Mouse (Mus musculus): ENCODE data around the gene Olfr690. TPM values are rescaled to one million over a fixed set of nuclear protein-coding genes. Genes with fewer than 3 reads are reported as not detected.
"Not testable (repeated sequence)": the region's sequence is repeated elsewhere in the genome, so short reads cannot be mapped to it uniquely, and the experiment has no call there.

Olfr690 gene
- polyA plus RNA-seq, 1 experiment from 2014 or later, result not detected

GRCm38 (mm10) chr7:105361713-105362112 lies 27.8 kb upstream of the Olfr690 start:
- Histone ChIP-seq H3K4me1 (ENCODE audit: control insufficient read depth, insufficient read depth, low read length) (no peaks in the 10 kb centered on the region), H3K27ac (replicated peaks; ENCODE audit: low read depth, low read length) (no peak overlapping the region), H3K4me3 (ENCODE audit: low read depth, low read length) (no peak overlapping the region), H3K9me3 (ENCODE audit: control insufficient read depth, low read length) (no peaks in the 10 kb centered on the region), H3K27me3 (ENCODE audit: control insufficient read depth, insufficient read depth, low read length) (no peaks in the 10 kb centered on the region), H3K36me3 (ENCODE audit: control insufficient read depth, insufficient read depth, low read length) (no peaks in the 10 kb centered on the region), H3K9ac (ENCODE audit: low read length) (no peak overlapping the region), H3K4me2 (ENCODE audit: low read depth, severe bottlenecking) (no peak overlapping the region)
- DNase-seq (ENCODE audit: low spot score), result no peak
- ATAC-seq (ENCODE audit: insufficient number of reproducible peaks, low FRiP score, low TSS enrichment, low read depth), result no peak
- 78% methylated on average over 2 of the region's 2 CpGs for WGBS

- not testable (repeated sequence) for H3K4me2 ChIP-seq (ENCODE audit: low read depth, severe bottlenecking); H3K9ac ChIP-seq (ENCODE audit: low read length); H3K27ac ChIP-seq (replicated peaks; ENCODE audit: low read depth, low read length); H3K9me3 ChIP-seq (ENCODE audit: control insufficient read depth, low read length); DNase-seq (ENCODE audit: low spot score); H3K27me3 ChIP-seq (ENCODE audit: control insufficient read depth, insufficient read depth, low read length); H3K4me1 ChIP-seq (ENCODE audit: control insufficient read depth, insufficient read depth, low read length); H3K4me3 ChIP-seq (ENCODE audit: low read depth, low read length); ATAC-seq (ENCODE audit: insufficient number of reproducible peaks, low FRiP score, low TSS enrichment, low read depth); H3K36me3 ChIP-seq (ENCODE audit: control insufficient read depth, insufficient read depth, low read length)
- 94% methylated on average over 1 of the region's 2 CpGs for WGBS
These were observed 22.6 kb upstream of the Olfr690 start for GRCm38 (mm10) chr7:105356487-105356886.

- H3K4me1 ChIP-seq (ENCODE audit: control insufficient read depth, insufficient read depth, low read length); DNase-seq (ENCODE audit: low spot score): not testable (repeated sequence)
These were observed 22.2 kb upstream of the Olfr690 start for GRCm38 (mm10) chr7:105356064-105356463.

GRCm38 (mm10) chr7:105342752-105343151 lies 8.8 kb upstream of the Olfr690 start:
- ATAC-seq (ENCODE audit: insufficient number of reproducible peaks, low FRiP score, low TSS enrichment, low read depth), result no peak
- Histone ChIP-seq H3K9ac (ENCODE audit: low read length) (no peak overlapping the region), H3K27me3 (ENCODE audit: control insufficient read depth, insufficient read depth, low read length) (no peaks in the 10 kb centered on the region), H3K4me2 (ENCODE audit: low read depth, severe bottlenecking) (no peak overlapping the region), H3K4me3 (ENCODE audit: low read depth, low read length) (no peak overlapping the region), H3K36me3 (ENCODE audit: control insufficient read depth, insufficient read depth, low read length) (no peaks in the 10 kb centered on the region), H3K4me1 (ENCODE audit: control insufficient read depth, insufficient read depth, low read length) (no peaks in the 10 kb centered on the region), H3K27ac (replicated peaks; ENCODE audit: low read depth, low read length) (no peak overlapping the region), H3K9me3 (ENCODE audit: control insufficient read depth, low read length) (no peaks in the 10 kb centered on the region)
- no peak for DNase-seq (ENCODE audit: low spot score)
- WGBS, result 78% methylated on average over 2 of the region's 2 CpGs

More at GRCm38 (mm10) chr7:105356064-105356463, 22.2 kb upstream of the Olfr690 start:
- not testable (repeated sequence) for H3K4me3 ChIP-seq (ENCODE audit: low read depth, low read length); H3K9me3 ChIP-seq (ENCODE audit: control insufficient read depth, low read length); H3K4me2 ChIP-seq (ENCODE audit: low read depth, severe bottlenecking); H3K27me3 ChIP-seq (ENCODE audit: control insufficient read depth, insufficient read depth, low read length); ATAC-seq (ENCODE audit: insufficient number of reproducible peaks, low FRiP score, low TSS enrichment, low read depth); H3K9ac ChIP-seq (ENCODE audit: low read length); H3K36me3 ChIP-seq (ENCODE audit: control insufficient read depth, insufficient read depth, low read length); H3K27ac ChIP-seq (replicated peaks; ENCODE audit: low read depth, low read length)
- WGBS, result no CpG with 5 or more reads among the region's 5 CpGs

- H3K9ac ChIP-seq (ENCODE audit: low read length), result no peak within 1 kb of the TSS
- no peaks in the 10 kb centered on the region for H3K36me3 ChIP-seq (ENCODE audit: control insufficient read depth, insufficient read depth, low read length)
- DNase-seq (ENCODE audit: low spot score), result no peak
- H3K27ac ChIP-seq (replicated peaks; ENCODE audit: low read depth, low read length), result no peak within 1 kb of the TSS
- H3K4me3 ChIP-seq (ENCODE audit: low read depth, low read length), result no peak within 1 kb of the TSS
- 57% methylated on average over 1 of the region's 1 CpGs for WGBS
- no peak for ATAC-seq (ENCODE audit: insufficient number of reproducible peaks, low FRiP score, low TSS enrichment, low read depth)
- no peaks in the 10 kb centered on the region for H3K4me1 ChIP-seq (ENCODE audit: control insufficient read depth, insufficient read depth, low read length)
- no peak within 1 kb of the TSS for H3K4me2 ChIP-seq (ENCODE audit: low read depth, severe bottlenecking)
- H3K9me3 ChIP-seq (ENCODE audit: control insufficient read depth, low read length), result no peaks in the 10 kb centered on the region
- H3K27me3 ChIP-seq (ENCODE audit: control insufficient read depth, insufficient read depth, low read length), result no peaks in the 10 kb centered on the region
These were observed 8.3 kb upstream of the Olfr690 start, which contains the start of gene Olfr691 for GRCm38 (mm10) chr7:105342170-105342569. TSS of gene Olfr691 (minus strand) at chr7:105342270.

- Histone ChIP-seq H3K27me3 (ENCODE audit: control insufficient read depth, insufficient read depth, low read length) (no peaks in the 10 kb centered on the region), H3K4me2 (ENCODE audit: low read depth, severe bottlenecking) (no peak overlapping the region), H3K27ac (replicated peaks; ENCODE audit: low read depth, low read length) (no peak overlapping the region), H3K9me3 (ENCODE audit: control insufficient read depth, low read length) (no peaks in the 10 kb centered on the region), H3K9ac (ENCODE audit: low read length) (no peak overlapping the region), H3K4me1 (ENCODE audit: control insufficient read depth, insufficient read depth, low read length) (no peaks in the 10 kb centered on the region), H3K4me3 (ENCODE audit: low read depth, low read length) (no peak overlapping the region), H3K36me3 (ENCODE audit: control insufficient read depth, insufficient read depth, low read length) (no peaks in the 10 kb centered on the region)
- ATAC-seq (ENCODE audit: insufficient number of reproducible peaks, low FRiP score, low TSS enrichment, low read depth) (no peak), DNase-seq (ENCODE audit: low spot score) (no peak)
- 80% methylated on average over 2 of the region's 2 CpGs for WGBS
These were observed 8.6 kb downstream of the Olfr690 start for GRCm38 (mm10) chr7:105325302-105325701.

- Histone ChIP-seq H3K4me2 (ENCODE audit: low read depth, severe bottlenecking) (no peak within 1 kb of the TSS), H3K27ac (replicated peaks; ENCODE audit: low read depth, low read length) (no peak within 1 kb of the TSS), H3K9me3 (ENCODE audit: control insufficient read depth, low read length) (no peaks in the 10 kb centered on the region), H3K4me1 (ENCODE audit: control insufficient read depth, insufficient read depth, low read length) (no peaks in the 10 kb centered on the region), H3K9ac (ENCODE audit: low read length) (no peak within 1 kb of the TSS), H3K27me3 (ENCODE audit: control insufficient read depth, insufficient read depth, low read length) (no peaks in the 10 kb centered on the region), H3K36me3 (ENCODE audit: control insufficient read depth, insufficient read depth, low read length) (no peaks in the 10 kb centered on the region), H3K4me3 (ENCODE audit: low read depth, low read length) (no peak within 1 kb of the TSS)
- ATAC-seq (ENCODE audit: insufficient number of reproducible peaks, low FRiP score, low TSS enrichment, low read depth), result no peak
- WGBS, result 78% methylated on average over 1 of the region's 1 CpGs
- DNase-seq (ENCODE audit: low spot score), result no peak
These were observed 23.0 kb downstream of the Olfr690 start, which contains the start of gene Olfr689 for GRCm38 (mm10) chr7:105310865-105311264. TSS of gene Olfr689 (plus strand) at chr7:105311165.

GRCm38 (mm10) chr7:105290051-105290450 lies 43.9 kb downstream of the Olfr690 start:
- no peaks in the 10 kb centered on the region for H3K9me3 ChIP-seq (ENCODE audit: control insufficient read depth, low read length)
- H3K36me3 ChIP-seq (ENCODE audit: control insufficient read depth, insufficient read depth, low read length), result no peaks in the 10 kb centered on the region
- no peak overlapping the region for H3K4me2 ChIP-seq (ENCODE audit: low read depth, severe bottlenecking)

GRCm38 (mm10) chr7:105287795-105288194 lies 46.1 kb downstream of the Olfr690 start, which contains the start of gene Olfr688:
TSS of gene Olfr688 (plus strand) at chr7:105288095.
- no peak within 1 kb of the TSS for H3K27ac ChIP-seq (replicated peaks; ENCODE audit: low read depth, low read length)
- H3K36me3 ChIP-seq (ENCODE audit: control insufficient read depth, insufficient read depth, low read length), result no peaks in the 10 kb centered on the region
- no peak within 1 kb of the TSS for H3K4me2 ChIP-seq (ENCODE audit: low read depth, severe bottlenecking)
- DNase-seq (ENCODE audit: low spot score), result no peak
- H3K4me1 ChIP-seq (ENCODE audit: control insufficient read depth, insufficient read depth, low read length), result no peaks in the 10 kb centered on the region
- no peaks in the 10 kb centered on the region for H3K9me3 ChIP-seq (ENCODE audit: control insufficient read depth, low read length)
- no peaks in the 10 kb centered on the region for H3K27me3 ChIP-seq (ENCODE audit: control insufficient read depth, insufficient read depth, low read length)
- no peak within 1 kb of the TSS for H3K4me3 ChIP-seq (ENCODE audit: low read depth, low read length)
- WGBS, result 78% methylated on average over 6 of the region's 6 CpGs
- H3K9ac ChIP-seq (ENCODE audit: low read length), result no peak within 1 kb of the TSS
- ATAC-seq (ENCODE audit: insufficient number of reproducible peaks, low FRiP score, low TSS enrichment, low read depth), result no peak

More at GRCm38 (mm10) chr7:105290051-105290450, 43.9 kb downstream of the Olfr690 start:
- ATAC-seq (ENCODE audit: insufficient number of reproducible peaks, low FRiP score, low TSS enrichment, low read depth) (no peak), DNase-seq (ENCODE audit: low spot score) (no peak)
- Histone ChIP-seq H3K4me3 (ENCODE audit: low read depth, low read length) (no peak overlapping the region), H3K9ac (ENCODE audit: low read length) (no peak overlapping the region), H3K27me3 (ENCODE audit: control insufficient read depth, insufficient read depth, low read length) (no peaks in the 10 kb centered on the region), H3K4me1 (ENCODE audit: control insufficient read depth, insufficient read depth, low read length) (no peaks in the 10 kb centered on the region), H3K27ac (replicated peaks; ENCODE audit: low read depth, low read length) (no peak overlapping the region)
